Mouse (Mus musculus): ENCODE data around the gene Srp68. TPM values are rescaled to one million over a fixed set of nuclear protein-coding genes. Genes with fewer than 3 reads are reported as not detected.

Srp68 gene
- polyA plus RNA-seq, 1 experiment from 2014 or later, result 80.5 TPM

- ATAC-seq (replicated peaks; ENCODE audit: insufficient number of reproducible peaks, low FRiP score, low TSS enrichment, low read depth) (no peak), DNase-seq (ENCODE audit: low spot score) (no peak)
- no peaks in the 10 kb centered on the region for H3K4me1 ChIP-seq (ENCODE audit: control insufficient read depth, insufficient read depth, low read length)
- no peaks in the 10 kb centered on the region for H3K9me3 ChIP-seq (replicated peaks; ENCODE audit: control insufficient read depth, low read length)
- H3K4me2 ChIP-seq (ENCODE audit: low read depth, low read length), result no peak overlapping the region
- H3K27ac ChIP-seq (replicated peaks; ENCODE audit: low read depth, low read length), result no peak overlapping the region
- no peak overlapping the region for H3K4me3 ChIP-seq (ENCODE audit: low read depth, low read length)
- peaks cover 3% of the 10 kb centered on the region for H3K36me3 ChIP-seq (replicated peaks; ENCODE audit: control insufficient read depth, insufficient read depth, low read depth, low read length)
- H3K27me3 ChIP-seq (ENCODE audit: control insufficient read depth, insufficient read depth, low read length), result no peaks in the 10 kb centered on the region
- 91% methylated on average over 13 of the region's 13 CpGs for WGBS
- H3K9ac ChIP-seq (replicated peaks; ENCODE audit: low read length), result no peak overlapping the region
These were observed 18.4 kb upstream of the Srp68 start for GRCm38 (mm10) chr11:116292401-116292800.

- no peak overlapping the region for H3K4me2 ChIP-seq (ENCODE audit: low read depth, low read length)
- no peaks in the 10 kb centered on the region for H3K4me1 ChIP-seq (ENCODE audit: control insufficient read depth, insufficient read depth, low read length)
- H3K4me3 ChIP-seq (ENCODE audit: low read depth, low read length), result no peak overlapping the region
- H3K27me3 ChIP-seq (ENCODE audit: control insufficient read depth, insufficient read depth, low read length), result no peaks in the 10 kb centered on the region
- ATAC-seq (replicated peaks; ENCODE audit: insufficient number of reproducible peaks, low FRiP score, low TSS enrichment, low read depth), result no peak
- H3K36me3 ChIP-seq (replicated peaks; ENCODE audit: control insufficient read depth, insufficient read depth, low read depth, low read length), result peaks cover 3% of the 10 kb centered on the region
- no peak overlapping the region for H3K27ac ChIP-seq (replicated peaks; ENCODE audit: low read depth, low read length)
- no peaks in the 10 kb centered on the region for H3K9me3 ChIP-seq (replicated peaks; ENCODE audit: control insufficient read depth, low read length)
- DNase-seq (ENCODE audit: low spot score), result no peak
- H3K9ac ChIP-seq (replicated peaks; ENCODE audit: low read length), result no peak overlapping the region
- 83% methylated on average over 8 of the region's 8 CpGs for WGBS
These were observed 16.5 kb upstream of the Srp68 start for GRCm38 (mm10) chr11:116290556-116290955.

GRCm38 (mm10) chr11:116287351-116287750 lies 13.3 kb upstream of the Srp68 start:
- Histone ChIP-seq H3K4me2 (ENCODE audit: low read depth, low read length) (no peak overlapping the region), H3K36me3 (replicated peaks; ENCODE audit: control insufficient read depth, insufficient read depth, low read depth, low read length) (peaks cover 3% of the 10 kb centered on the region), H3K9me3 (replicated peaks; ENCODE audit: control insufficient read depth, low read length) (no peaks in the 10 kb centered on the region), H3K4me1 (ENCODE audit: control insufficient read depth, insufficient read depth, low read length) (no peaks in the 10 kb centered on the region; the same call in 1 of the 2 replicates), H3K4me3 (ENCODE audit: low read depth, low read length) (no peak overlapping the region), H3K9ac (replicated peaks; ENCODE audit: low read length) (no peak overlapping the region), H3K27me3 (ENCODE audit: control insufficient read depth, insufficient read depth, low read length) (peaks cover 18% of the 10 kb centered on the region), H3K27ac (replicated peaks; ENCODE audit: low read depth, low read length) (no peak overlapping the region)
- ATAC-seq (replicated peaks; ENCODE audit: insufficient number of reproducible peaks, low FRiP score, low TSS enrichment, low read depth) (no peak), DNase-seq (ENCODE audit: low spot score) (no peak)
- 72% methylated on average over 5 of the region's 5 CpGs for WGBS

- Histone ChIP-seq H3K9me3 (replicated peaks; ENCODE audit: control insufficient read depth, low read length) (no peaks in the 10 kb centered on the region), H3K36me3 (replicated peaks; ENCODE audit: control insufficient read depth, insufficient read depth, low read depth, low read length) (peaks cover 3% of the 10 kb centered on the region; the same call in 1 of the 2 replicates), H3K27me3 (ENCODE audit: control insufficient read depth, insufficient read depth, low read length) (peaks cover 33% of the 10 kb centered on the region), H3K9ac (replicated peaks; ENCODE audit: low read length) (no peak overlapping the region), H3K4me2 (ENCODE audit: low read depth, low read length) (no peak overlapping the region), H3K27ac (replicated peaks; ENCODE audit: low read depth, low read length) (no peak overlapping the region), H3K4me3 (ENCODE audit: low read depth, low read length) (no peak overlapping the region), H3K4me1 (ENCODE audit: control insufficient read depth, insufficient read depth, low read length) (peaks cover 5% of the 10 kb centered on the region; the same call in 1 of the 2 replicates)
- DNase-seq (ENCODE audit: low spot score) (no peak), ATAC-seq (replicated peaks; ENCODE audit: insufficient number of reproducible peaks, low FRiP score, low TSS enrichment, low read depth) (peak; percentile 54; the same call in 1 of the 2 replicates)
- WGBS, result 72% methylated on average over 7 of the region's 7 CpGs
These were observed 11.8 kb upstream of the Srp68 start for GRCm38 (mm10) chr11:116285770-116286191.

- peaks cover 5% of the 10 kb centered on the region; the same call in 1 of the 2 replicates for H3K4me1 ChIP-seq (ENCODE audit: control insufficient read depth, insufficient read depth, low read length)
- H3K27ac ChIP-seq (replicated peaks; ENCODE audit: low read depth, low read length), result no peak overlapping the region
- ATAC-seq (replicated peaks; ENCODE audit: insufficient number of reproducible peaks, low FRiP score, low TSS enrichment, low read depth) (no peak), DNase-seq (ENCODE audit: low spot score) (no peak)
- H3K9ac ChIP-seq (replicated peaks; ENCODE audit: low read length), result no peak overlapping the region
- 0 out of 2 replicates have a peak, but pooled peaks cover 3% of the 10 kb centered on the region for H3K36me3 ChIP-seq (replicated peaks; ENCODE audit: control insufficient read depth, insufficient read depth, low read depth, low read length)
- no peaks in the 10 kb centered on the region for H3K9me3 ChIP-seq (replicated peaks; ENCODE audit: control insufficient read depth, low read length)
- H3K4me2 ChIP-seq (ENCODE audit: low read depth, low read length), result no peak overlapping the region
- H3K4me3 ChIP-seq (ENCODE audit: low read depth, low read length), result no peak overlapping the region
- 37% methylated on average over 6 of the region's 6 CpGs for WGBS
- H3K27me3 ChIP-seq (ENCODE audit: control insufficient read depth, insufficient read depth, low read length), result peaks cover 40% of the 10 kb centered on the region
These were observed 10.0 kb upstream of the Srp68 start for GRCm38 (mm10) chr11:116283982-116284381.

GRCm38 (mm10) chr11:116282912-116283521 lies 9.0 kb upstream of the Srp68 start:
- no peak for ATAC-seq (replicated peaks; ENCODE audit: insufficient number of reproducible peaks, low FRiP score, low TSS enrichment, low read depth)
- no peak overlapping the region for H3K4me2 ChIP-seq (ENCODE audit: low read depth, low read length)

GRCm38 (mm10) chr11:116282089-116282488 lies 8.1 kb upstream of the Srp68 start:
- H3K27ac ChIP-seq (replicated peaks; ENCODE audit: low read depth, low read length), result no peak overlapping the region
- peak; percentile 62 for DNase-seq (ENCODE audit: low spot score)
- H3K4me1 ChIP-seq (ENCODE audit: control insufficient read depth, insufficient read depth, low read length), result peaks cover 5% of the 10 kb centered on the region; the same call in 1 of the 2 replicates
- ATAC-seq (replicated peaks; ENCODE audit: insufficient number of reproducible peaks, low FRiP score, low TSS enrichment, low read depth), result no peak
- no peaks in the 10 kb centered on the region for H3K36me3 ChIP-seq (replicated peaks; ENCODE audit: control insufficient read depth, insufficient read depth, low read depth, low read length)
- H3K9ac ChIP-seq (replicated peaks; ENCODE audit: low read length), result no peak overlapping the region
- H3K27me3 ChIP-seq (ENCODE audit: control insufficient read depth, insufficient read depth, low read length), result peaks cover 40% of the 10 kb centered on the region
- H3K4me2 ChIP-seq (ENCODE audit: low read depth, low read length), result no peak overlapping the region
- no peaks in the 10 kb centered on the region for H3K9me3 ChIP-seq (replicated peaks; ENCODE audit: control insufficient read depth, low read length)
- WGBS, result 1% methylated on average over 11 of the region's 11 CpGs
- H3K4me3 ChIP-seq (ENCODE audit: low read depth, low read length), result peak overlapping the region; percentile 27; the same call in 1 of the 2 replicates

More at GRCm38 (mm10) chr11:116282912-116283521, 9.0 kb upstream of the Srp68 start:
- peaks cover 5% of the 10 kb centered on the region; the same call in 1 of the 2 replicates for H3K4me1 ChIP-seq (ENCODE audit: control insufficient read depth, insufficient read depth, low read length)
- peaks cover 40% of the 10 kb centered on the region for H3K27me3 ChIP-seq (ENCODE audit: control insufficient read depth, insufficient read depth, low read length)
- 9% methylated on average over 48 of the region's 48 CpGs for WGBS
- H3K9ac ChIP-seq (replicated peaks; ENCODE audit: low read length), result no peak overlapping the region
- DNase-seq (ENCODE audit: low spot score), result no peak
- no peak overlapping the region for H3K27ac ChIP-seq (replicated peaks; ENCODE audit: low read depth, low read length)
- H3K4me3 ChIP-seq (ENCODE audit: low read depth, low read length), result no peak overlapping the region
- H3K9me3 ChIP-seq (replicated peaks; ENCODE audit: control insufficient read depth, low read length), result no peaks in the 10 kb centered on the region
- H3K36me3 ChIP-seq (replicated peaks; ENCODE audit: control insufficient read depth, insufficient read depth, low read depth, low read length), result no peaks in the 10 kb centered on the region

GRCm38 (mm10) chr11:116281671-116282070 lies 7.7 kb upstream of the Srp68 start:
- peaks cover 40% of the 10 kb centered on the region for H3K27me3 ChIP-seq (ENCODE audit: control insufficient read depth, insufficient read depth, low read length)
- WGBS, result 2% methylated on average over 18 of the region's 18 CpGs

More at GRCm38 (mm10) chr11:116281671-116282070, 7.7 kb upstream of the Srp68 start:
- Histone ChIP-seq H3K4me3 (ENCODE audit: low read depth, low read length) (peak overlapping the region; percentile 27), H3K36me3 (replicated peaks; ENCODE audit: control insufficient read depth, insufficient read depth, low read depth, low read length) (no peaks in the 10 kb centered on the region), H3K4me1 (ENCODE audit: control insufficient read depth, insufficient read depth, low read length) (peaks cover 5% of the 10 kb centered on the region; the same call in 1 of the 2 replicates), H3K27ac (replicated peaks; ENCODE audit: low read depth, low read length) (no peak overlapping the region), H3K9me3 (replicated peaks; ENCODE audit: control insufficient read depth, low read length) (no peaks in the 10 kb centered on the region), H3K9ac (replicated peaks; ENCODE audit: low read length) (peak overlapping the region; percentile 39; the same call in 1 of the 2 replicates), H3K4me2 (ENCODE audit: low read depth, low read length) (peak overlapping the region; percentile 43)
- ATAC-seq (replicated peaks; ENCODE audit: insufficient number of reproducible peaks, low FRiP score, low TSS enrichment, low read depth) (no peak), DNase-seq (ENCODE audit: low spot score) (no peak)
